Mouse (Mus musculus) thymus, postnatal 4 days (tissue): ENCODE data around the gene Siae.

Experiments
- DNase-seq: peaks from one replicate; pipeline ENCODE4 v3.0.0; 2021

Gene Siae

DNA sequence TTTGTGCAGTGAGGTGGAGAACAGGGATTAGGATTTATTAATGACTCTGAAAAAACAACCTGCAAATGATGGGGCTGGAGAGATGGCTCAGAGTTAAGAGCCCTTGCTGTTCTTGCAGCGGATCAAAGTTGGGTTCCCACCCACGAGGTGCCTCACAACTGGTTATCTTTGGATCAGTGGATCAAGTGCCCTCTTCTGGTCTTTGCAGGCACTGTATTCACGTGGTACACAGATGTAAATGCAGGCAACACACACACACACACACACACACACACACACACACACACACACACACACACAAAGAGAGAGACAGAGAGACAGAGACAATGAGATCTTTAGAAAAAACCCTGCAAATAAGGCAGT, 132.4 kb downstream of the Siae start:
- DNase-seq, result no peak

- peak; percentile 10 for DNase-seq
Measured at GRCm38 (mm10) chr9:37689970-37690686, 134.6 kb downstream of the Siae start.
